Mouse (Mus musculus): ENCODE data around the gene Zic4. TPM values are rescaled to one million over a fixed set of nuclear protein-coding genes. Genes with fewer than 3 reads are reported as not detected.

Zic4 gene
- polyA plus RNA-seq, 1 experiment from 2014 or later = not detected

DNA sequence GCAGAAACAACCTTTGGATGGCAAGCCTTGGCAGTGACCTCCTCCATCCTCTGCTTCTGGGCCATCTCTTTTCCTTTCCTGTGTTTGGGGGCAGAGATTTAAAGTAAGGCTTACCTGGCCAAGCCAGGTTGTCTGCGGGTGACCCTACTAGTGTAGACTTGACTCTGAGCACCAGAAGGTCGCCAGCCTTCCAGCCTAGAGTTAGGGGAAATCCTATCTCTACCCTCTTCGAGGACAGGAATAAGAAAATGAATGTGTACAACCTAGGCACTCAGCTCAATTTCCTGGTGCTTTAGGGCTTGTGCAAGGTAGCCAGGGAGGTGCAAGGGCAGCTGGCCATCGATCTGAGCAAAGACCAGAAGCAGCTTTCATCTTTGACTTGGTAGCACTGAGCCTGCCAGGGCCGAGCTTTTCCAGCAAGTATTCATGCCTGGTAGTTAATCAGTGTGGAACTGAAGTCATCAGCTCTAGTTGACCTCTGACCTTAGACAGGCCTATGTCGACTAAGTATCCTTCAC lies 8.0 kb downstream of the Zic4 start:
- no peaks in the 10 kb centered on the region for H3K36me3 ChIP-seq (replicated peaks; ENCODE audit: insufficient read depth, low read length)
- 9% methylated on average over 6 of the region's 6 CpGs for WGBS (ENCODE audit: insufficient replicate concordance)

DNA sequence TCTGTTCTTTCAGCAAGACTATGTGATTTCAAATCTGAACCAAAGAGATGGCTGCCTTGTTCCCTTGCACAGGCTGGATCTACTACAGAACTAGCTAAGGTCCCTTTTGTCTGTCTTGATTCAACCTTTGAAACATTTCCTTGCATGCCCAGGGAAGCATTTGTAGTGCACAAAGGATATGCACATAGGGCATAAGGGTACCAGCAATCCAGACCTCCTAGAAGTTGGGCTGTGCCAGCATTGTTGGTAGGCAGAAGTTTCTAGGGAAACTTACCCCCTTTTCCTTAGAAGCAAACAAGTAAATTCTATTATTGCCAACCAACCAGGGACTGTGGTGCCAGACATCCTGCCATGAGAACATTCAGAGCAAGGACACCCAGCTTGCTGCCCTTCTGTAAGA lies 8.8 kb downstream of the Zic4 start:
- H3K27ac ChIP-seq (ENCODE audit: low read depth) = no peak overlapping the region
- H3K9ac ChIP-seq (replicated peaks) = no peak overlapping the region
- H3K4me2 ChIP-seq (ENCODE audit: low read depth, low read length) = no peak overlapping the region
- no peaks in the 10 kb centered on the region for H3K4me1 ChIP-seq (ENCODE audit: insufficient read depth)
- DNase-seq (no peak), ATAC-seq (no peak)
- TF ChIP-seq EP300 (IDR thresholded peaks at IDR 0.05; ENCODE audit: low read depth) (no peak), CTCF (IDR thresholded peaks at IDR 0.05; ENCODE audit: low read depth) (no peak)
- H3K36me3 ChIP-seq (replicated peaks; ENCODE audit: insufficient read depth, low read length) = no peaks in the 10 kb centered on the region
- peaks cover 86% of the 10 kb centered on the region for H3K27me3 ChIP-seq (ENCODE audit: insufficient read depth, low read length)
- no peak overlapping the region for H3K4me3 ChIP-seq (ENCODE audit: low read depth, low read length)
- no peaks in the 10 kb centered on the region for H3K9me3 ChIP-seq (ENCODE audit: low read length)

More for the DNA sequence above, 8.0 kb downstream of the Zic4 start:
- Histone ChIP-seq H3K27me3 (ENCODE audit: insufficient read depth, low read length) (peaks cover 85% of the 10 kb centered on the region), H3K9me3 (ENCODE audit: low read length) (no peaks in the 10 kb centered on the region), H3K9ac (replicated peaks) (no peak overlapping the region), H3K4me2 (ENCODE audit: low read depth, low read length) (no peak overlapping the region), H3K4me3 (ENCODE audit: low read depth, low read length) (no peak overlapping the region), H3K4me1 (ENCODE audit: insufficient read depth) (no peaks in the 10 kb centered on the region), H3K27ac (ENCODE audit: low read depth) (no peak overlapping the region)
- ATAC-seq (no peak), DNase-seq (no peak)
- no peak for TF ChIP-seq CTCF (IDR thresholded peaks at IDR 0.05; ENCODE audit: low read depth)
- no peak for TF ChIP-seq EP300 (IDR thresholded peaks at IDR 0.05; ENCODE audit: low read depth)

DNA sequence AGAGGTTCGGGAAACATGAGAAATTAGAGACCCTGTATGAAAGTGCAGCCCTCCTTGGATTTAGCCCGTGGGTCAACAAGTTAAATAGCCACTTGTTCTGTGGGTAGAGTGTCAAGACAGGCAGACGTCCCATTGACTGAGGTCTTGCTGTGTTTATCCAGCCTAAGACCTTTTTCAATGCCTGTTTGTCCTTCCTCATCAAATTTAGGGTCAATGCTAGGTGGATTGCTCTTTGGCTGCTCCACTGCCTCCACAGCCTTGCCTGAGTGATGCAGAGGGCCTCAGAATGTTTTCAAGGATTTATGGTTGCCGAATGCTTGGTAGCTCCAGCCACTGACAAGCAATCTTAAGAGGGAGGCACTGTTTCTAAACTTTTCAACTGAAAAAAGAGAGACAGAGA lies 9.4 kb downstream of the Zic4 start:
- Histone ChIP-seq H3K9ac (replicated peaks) (no peak overlapping the region), H3K4me2 (ENCODE audit: low read depth, low read length) (no peak overlapping the region), H3K9me3 (ENCODE audit: low read length) (no peaks in the 10 kb centered on the region), H3K4me3 (ENCODE audit: low read depth, low read length) (no peak overlapping the region), H3K4me1 (ENCODE audit: insufficient read depth) (no peaks in the 10 kb centered on the region), H3K36me3 (replicated peaks; ENCODE audit: insufficient read depth, low read length) (no peaks in the 10 kb centered on the region), H3K27me3 (ENCODE audit: insufficient read depth, low read length) (peaks cover 84% of the 10 kb centered on the region), H3K27ac (ENCODE audit: low read depth) (no peak overlapping the region)
- no peak for TF ChIP-seq EP300 (IDR thresholded peaks at IDR 0.05; ENCODE audit: low read depth)
- no peak for TF ChIP-seq CTCF (IDR thresholded peaks at IDR 0.05; ENCODE audit: low read depth)
- no peak for DNase-seq
- no peak for ATAC-seq
- WGBS (ENCODE audit: insufficient replicate concordance) = 19% methylated on average over 4 of the region's 4 CpGs

DNA sequence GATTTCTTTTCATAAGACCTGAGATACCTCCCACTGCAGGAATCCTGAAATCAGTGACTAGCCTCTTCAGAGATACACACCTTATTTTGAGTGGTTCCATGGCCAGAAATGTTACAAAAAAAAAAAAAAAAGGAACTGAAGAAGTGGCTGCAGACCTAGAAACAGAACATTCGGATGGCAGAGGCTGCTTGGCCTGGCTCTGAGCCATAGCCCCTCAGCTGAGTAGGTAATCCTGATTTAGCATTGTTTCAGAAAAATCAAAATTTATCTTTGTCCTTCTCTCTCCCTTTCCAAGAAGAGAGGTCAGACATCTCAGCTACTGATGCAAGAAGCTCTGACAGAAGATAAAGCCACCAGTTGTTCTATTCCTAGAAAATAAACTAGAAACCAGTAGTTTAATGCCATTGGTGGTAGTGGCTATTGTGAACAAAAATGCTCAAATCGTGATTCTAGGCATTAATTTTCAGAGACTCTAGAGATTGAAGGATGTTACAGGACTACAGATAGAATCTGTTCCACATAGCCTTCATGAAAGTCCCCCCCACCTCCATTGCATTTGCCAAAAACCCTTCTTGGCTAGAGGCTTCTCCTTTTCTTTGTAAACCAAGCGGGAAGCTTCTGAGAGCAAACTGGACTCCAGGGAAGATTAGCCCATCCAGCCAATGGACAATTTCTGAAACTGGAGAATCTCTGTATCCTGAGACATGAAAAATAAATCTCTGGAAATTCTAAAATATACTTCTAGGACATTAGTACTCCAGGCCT lies 11.8 kb downstream of the Zic4 start:
- Histone ChIP-seq H3K9ac (replicated peaks) (no peak overlapping the region), H3K27me3 (ENCODE audit: insufficient read depth, low read length) (peaks cover 84% of the 10 kb centered on the region), H3K27ac (ENCODE audit: low read depth) (no peak overlapping the region), H3K9me3 (ENCODE audit: low read length) (no peaks in the 10 kb centered on the region), H3K36me3 (replicated peaks; ENCODE audit: insufficient read depth, low read length) (no peaks in the 10 kb centered on the region), H3K4me1 (ENCODE audit: insufficient read depth) (no peaks in the 10 kb centered on the region), H3K4me3 (ENCODE audit: low read depth, low read length) (no peak overlapping the region), H3K4me2 (ENCODE audit: low read depth, low read length) (no peak overlapping the region)
- no peak for TF ChIP-seq EP300 (IDR thresholded peaks at IDR 0.05; ENCODE audit: low read depth)
- no peak for TF ChIP-seq CTCF (IDR thresholded peaks at IDR 0.05; ENCODE audit: low read depth)
- 17% methylated on average over 3 of the region's 3 CpGs for WGBS (ENCODE audit: insufficient replicate concordance)
- ATAC-seq (no peak), DNase-seq (no peak)

DNA sequence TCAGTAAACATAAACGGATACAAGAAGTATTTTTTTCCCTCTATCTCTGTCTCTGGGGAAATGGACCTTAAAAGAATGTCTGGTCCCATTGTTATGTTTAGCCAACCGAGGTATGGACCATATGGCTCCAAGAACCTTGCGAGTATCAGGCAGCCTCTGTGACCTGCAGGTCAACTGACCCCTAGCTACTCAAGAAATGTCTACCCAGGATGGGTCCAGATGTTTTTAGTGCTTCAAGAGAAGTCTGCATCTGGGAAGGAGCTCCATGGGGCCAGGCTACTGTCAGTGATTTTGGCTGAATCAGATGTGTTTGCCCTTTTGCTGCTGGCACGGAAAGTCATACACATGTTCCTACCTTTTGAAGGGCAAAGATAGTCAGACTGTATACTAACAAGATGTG lies 12.5 kb downstream of the Zic4 start:
- Histone ChIP-seq H3K9me3 (ENCODE audit: low read length) (no peaks in the 10 kb centered on the region), H3K36me3 (replicated peaks; ENCODE audit: insufficient read depth, low read length) (no peaks in the 10 kb centered on the region), H3K9ac (replicated peaks) (no peak overlapping the region), H3K27me3 (ENCODE audit: insufficient read depth, low read length) (peaks cover 86% of the 10 kb centered on the region), H3K4me2 (ENCODE audit: low read depth, low read length) (no peak overlapping the region), H3K4me1 (ENCODE audit: insufficient read depth) (no peaks in the 10 kb centered on the region), H3K4me3 (ENCODE audit: low read depth, low read length) (no peak overlapping the region), H3K27ac (ENCODE audit: low read depth) (no peak overlapping the region)
- DNase-seq = no peak
- ATAC-seq = no peak
- TF ChIP-seq CTCF (IDR thresholded peaks at IDR 0.05; ENCODE audit: low read depth) (no peak), EP300 (IDR thresholded peaks at IDR 0.05; ENCODE audit: low read depth) (no peak)
- 7% methylated on average over 4 of the region's 4 CpGs for WGBS (ENCODE audit: insufficient replicate concordance)

DNA sequence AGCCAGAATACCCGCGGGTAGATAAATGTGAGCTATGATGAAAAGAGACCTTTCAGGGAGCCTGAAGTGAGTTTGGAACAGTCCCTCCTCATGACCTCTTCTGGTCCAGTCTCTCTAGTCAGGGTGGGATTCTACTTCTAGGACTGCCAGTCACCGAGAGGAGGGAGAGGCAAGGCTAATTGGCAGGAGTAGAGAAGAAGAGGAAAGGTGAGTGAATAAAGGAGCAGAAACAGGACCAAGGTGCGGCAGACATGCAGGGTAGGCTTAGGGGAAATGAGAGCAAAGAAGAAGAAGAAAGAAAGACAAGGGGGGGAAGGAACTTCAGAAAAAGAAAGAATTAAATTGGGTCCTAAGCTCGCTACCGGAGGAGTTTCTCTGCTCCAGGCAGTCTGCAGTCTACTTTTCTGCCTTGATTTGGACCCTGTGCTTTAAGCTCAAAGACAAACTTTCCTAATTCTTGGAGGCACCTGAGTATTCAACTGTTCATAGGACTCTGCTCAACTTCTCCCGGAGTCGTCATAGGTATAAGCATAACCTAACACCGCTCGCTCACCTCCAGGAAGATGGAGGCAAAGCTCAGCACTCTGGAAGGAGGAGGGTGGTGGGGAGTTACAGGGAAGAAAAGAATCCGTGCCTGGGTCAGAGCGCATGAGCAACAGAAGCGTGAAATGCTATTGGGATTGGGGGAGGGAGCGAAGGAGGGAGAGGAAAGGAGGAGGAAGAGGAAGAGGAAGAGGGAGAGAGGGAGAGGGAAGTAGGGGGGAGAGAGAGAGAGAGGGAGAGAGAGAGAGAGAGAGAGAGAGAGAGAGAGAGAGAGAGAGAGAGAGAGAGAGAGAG lies 15.0 kb downstream of the Zic4 start:
- Histone ChIP-seq H3K27me3 (ENCODE audit: insufficient read depth, low read length) (peaks cover 89% of the 10 kb centered on the region), H3K9ac (replicated peaks) (no peak overlapping the region), H3K27ac (ENCODE audit: low read depth) (no peak overlapping the region), H3K4me3 (ENCODE audit: low read depth, low read length) (no peak overlapping the region), H3K4me1 (ENCODE audit: insufficient read depth) (peaks cover 6% of the 10 kb centered on the region; the same call in 1 of the 2 replicates), H3K9me3 (ENCODE audit: low read length) (no peaks in the 10 kb centered on the region), H3K4me2 (ENCODE audit: low read depth, low read length) (no peak overlapping the region), H3K36me3 (replicated peaks; ENCODE audit: insufficient read depth, low read length) (no peaks in the 10 kb centered on the region)
- ATAC-seq = no peak
- no peak for DNase-seq
- TF ChIP-seq CTCF (IDR thresholded peaks at IDR 0.05; ENCODE audit: low read depth) (no peak), EP300 (IDR thresholded peaks at IDR 0.05; ENCODE audit: low read depth) (no peak)
- 5% methylated on average over 14 of the region's 14 CpGs for WGBS (ENCODE audit: insufficient replicate concordance)

Measured in liver, postnatal 0 days (tissue).